Mouse (Mus musculus): ENCODE measurements around the gene Fkbp4. TPM values are rescaled to one million over a fixed set of nuclear protein-coding genes. Genes with fewer than 3 reads are reported as not detected.

Fkbp4 gene
- polyA plus RNA-seq (2021), result 284 TPM

DNA sequence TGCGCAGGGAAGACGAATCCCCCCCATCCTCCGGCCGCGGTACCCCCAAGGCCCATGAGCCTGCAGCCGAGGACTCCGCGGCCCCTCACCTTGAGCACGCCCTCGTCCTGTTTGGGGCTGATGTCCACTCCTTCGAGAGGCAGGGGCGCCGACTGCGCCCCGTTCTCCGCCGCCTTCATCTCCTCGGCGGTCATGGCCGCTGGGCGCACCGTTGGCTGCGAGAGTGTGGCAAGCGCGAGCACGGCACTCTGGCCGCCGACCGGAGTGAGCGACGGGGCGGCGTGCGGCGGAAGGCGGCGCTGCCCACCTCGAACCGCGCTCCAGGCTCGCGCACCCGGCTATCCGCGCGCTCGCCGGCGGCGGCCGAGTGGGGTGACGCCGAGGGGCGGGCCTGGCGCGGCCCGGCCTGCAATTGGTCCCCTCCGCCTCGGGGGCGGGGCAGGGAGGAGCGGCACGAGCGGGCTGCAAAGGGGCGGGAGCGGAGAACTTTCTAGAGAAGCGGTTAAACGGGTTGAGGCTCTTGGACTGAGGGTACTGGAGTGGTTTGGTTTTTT is at the start of gene Fkbp4:
Fkbp4 (minus strand) TSS at position 361 of the 554 bp plus-strand sequence.
- no peak for DNase-seq (ENCODE audit: low read depth, low spot score)
- ChIA-PET POLR2A (no interaction called here), CTCF (no interaction called here)
- in situ Hi-C loops (cut with MboI; ENCODE audit: low pct_unique_long_range_greater_than_20kb), result loop anchor here (10.0 to 25.0 kb wide), 2 partner anchors 776 to 1101 kb away; no protein-coding TSS in a partner anchor
- peak; percentile 94 for ATAC-seq
- no peaks in the 10 kb centered on the region for H3K27me3 ChIP-seq
- no peak for TF ChIP-seq CTCF (IDR thresholded peaks at IDR 0.05)

GRCm38 (mm10) chr6:128487736-128488135 is 49.3 kb upstream of the Fkbp4 start:
- peaks cover 7% of the 10 kb centered on the region for H3K27me3 ChIP-seq
- no peak for TF ChIP-seq CTCF (IDR thresholded peaks at IDR 0.05)
- in situ Hi-C loops (cut with MboI; ENCODE audit: low pct_unique_long_range_greater_than_20kb), result loop anchor here (5.0 kb wide), 1 partner anchor 40 kb away; no protein-coding TSS in a partner anchor
- no peak for ATAC-seq
- CTCF ChIA-PET, result interaction anchor here (0.6 to 1.5 kb wide), 2 partner anchors 8 to 21 kb away, joined by 3 read pairs; no protein-coding TSS in a partner anchor
- POLR2A ChIA-PET, result no interaction called here
- DNase-seq (ENCODE audit: low read depth, low spot score), result no peak

DNA sequence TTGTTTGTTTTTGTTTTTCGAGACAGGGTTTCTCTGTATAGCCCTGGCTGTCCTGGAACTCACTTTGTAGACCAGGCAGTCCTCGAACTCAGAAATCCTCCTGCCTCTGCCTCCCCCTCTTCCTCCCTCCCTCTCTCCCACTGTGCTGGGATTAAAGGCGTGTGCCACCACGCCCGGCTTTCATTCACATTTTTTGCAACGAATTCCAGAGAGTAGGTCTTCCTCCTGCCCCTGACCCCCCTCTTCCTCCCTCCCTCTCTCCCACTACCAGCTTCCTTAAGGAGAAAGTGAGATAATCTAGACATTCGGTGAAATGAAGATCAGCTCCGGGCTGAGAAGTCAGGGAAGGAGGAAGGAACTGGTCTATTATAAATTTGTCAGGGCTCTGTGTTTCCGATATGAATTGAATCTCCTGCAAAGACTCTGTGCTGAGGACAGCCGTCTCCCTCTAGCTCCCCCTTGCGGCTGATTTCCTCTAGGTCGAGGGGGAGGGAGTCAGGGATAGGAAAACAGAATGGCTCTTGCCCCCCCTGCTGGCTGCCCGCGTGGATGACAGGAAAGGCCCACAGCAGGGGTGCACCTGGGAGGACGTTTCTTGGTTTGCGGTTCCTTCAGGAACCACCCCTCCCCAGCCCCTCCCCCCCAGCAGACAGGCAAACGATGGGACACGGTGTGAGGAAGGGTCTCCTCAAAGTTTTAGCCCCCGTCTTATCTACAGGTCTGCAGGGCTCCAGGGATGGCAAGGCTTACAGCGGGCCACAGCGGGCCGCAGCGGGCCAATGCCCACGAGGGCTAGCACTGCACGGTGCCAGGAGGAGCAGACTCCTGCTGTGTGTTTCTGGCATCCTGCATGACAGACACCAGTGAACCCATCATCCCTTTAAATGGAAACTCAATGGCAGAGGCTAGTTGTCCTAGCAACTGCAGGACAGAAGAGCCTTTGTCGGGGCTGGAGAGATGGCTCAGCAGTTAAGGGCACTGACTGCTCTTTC is 41.3 kb upstream of the Fkbp4 start:
- ChIA-PET CTCF (interaction anchor here (0.7 to 2.9 kb wide), 14 partner anchors 8 to 79 kb away, joined by 3 to 21 read pairs (median 4); partner anchors contain the start of gene Itfg2), POLR2A (no interaction called here)
- H3K27me3 ChIP-seq, result peaks cover 7% of the 10 kb centered on the region
- DNase-seq (ENCODE audit: low read depth, low spot score) (peak; percentile 62), ATAC-seq (peak; percentile 97)
- TF ChIP-seq CTCF (IDR thresholded peaks at IDR 0.05), result peak; percentile 100
- in situ Hi-C loops (cut with MboI; ENCODE audit: low pct_unique_long_range_greater_than_20kb), result no loop called here

- ATAC-seq (no peak), DNase-seq (ENCODE audit: low read depth, low spot score) (no peak)
- ChIA-PET CTCF (interaction anchor here (1.2 to 2.9 kb wide), 2 partner anchors 10 to 32 kb away, joined by 4 to 21 read pairs; no protein-coding TSS in a partner anchor), POLR2A (no interaction called here)
- TF ChIP-seq CTCF (IDR thresholded peaks at IDR 0.05), result no peak
- in situ Hi-C loops (cut with MboI; ENCODE audit: low pct_unique_long_range_greater_than_20kb), result no loop called here
- no peaks in the 10 kb centered on the region for H3K27me3 ChIP-seq
Measured at GRCm38 (mm10) chr6:128477495-128477894, 39.0 kb upstream of the Fkbp4 start.

DNA sequence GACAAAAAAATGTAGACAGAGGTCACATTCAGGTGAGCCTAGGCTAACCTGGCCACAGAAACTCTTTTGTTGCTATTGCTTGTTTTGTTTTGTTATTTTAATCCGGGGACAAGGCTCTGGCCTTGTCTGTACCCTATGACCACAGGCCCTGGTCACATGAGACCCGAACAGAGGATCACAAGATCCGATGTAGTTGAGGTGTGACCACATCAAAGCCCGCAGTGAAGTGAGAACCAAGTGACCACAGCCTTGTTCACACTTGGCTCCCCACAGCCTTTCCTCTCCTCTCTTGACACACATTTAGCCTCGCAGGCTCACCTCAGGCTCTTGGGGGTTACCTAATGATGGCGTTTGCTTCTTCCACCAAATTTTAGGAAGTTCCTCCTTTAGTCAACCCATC is 35.6 kb upstream of the Fkbp4 start:
- in situ Hi-C loops (cut with MboI; ENCODE audit: low pct_unique_long_range_greater_than_20kb), result no loop called here

DNA sequence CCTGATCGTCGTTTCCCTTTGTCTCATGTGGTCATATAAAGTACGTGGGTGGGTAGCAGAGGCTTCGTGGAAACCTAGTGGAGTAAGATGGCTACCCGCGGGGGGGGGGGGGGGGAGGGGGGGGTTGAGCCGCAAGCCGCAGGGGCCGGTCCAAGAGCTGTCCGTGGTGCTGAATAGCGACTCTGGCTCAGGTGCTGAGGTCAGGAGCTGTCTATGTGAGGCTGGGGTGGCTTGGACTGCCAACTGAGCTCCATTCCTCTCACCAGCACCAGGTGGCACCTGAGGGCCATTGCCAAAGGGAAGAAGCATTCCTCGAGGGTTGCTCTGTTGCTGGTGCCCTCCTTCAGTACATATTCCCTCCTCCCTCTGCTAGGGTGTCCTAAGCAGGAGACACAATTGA is 31.0 kb upstream of the Fkbp4 start:
- peaks cover 10% of the 10 kb centered on the region for H3K27me3 ChIP-seq
- ChIA-PET CTCF (interaction anchor here (0.8 to 4.4 kb wide), 2 partner anchors 9 to 24 kb away, joined by 4 to 21 read pairs; no protein-coding TSS in a partner anchor), POLR2A (no interaction called here)
- DNase-seq (ENCODE audit: low read depth, low spot score) (no peak), ATAC-seq (no peak)
- no peak for TF ChIP-seq CTCF (IDR thresholded peaks at IDR 0.05)
- in situ Hi-C loops (cut with MboI; ENCODE audit: low pct_unique_long_range_greater_than_20kb), result no loop called here

More for the DNA sequence above, 35.6 kb upstream of the Fkbp4 start:
- ATAC-seq, result no peak
- ChIA-PET POLR2A (no interaction called here), CTCF (no interaction called here)
- TF ChIP-seq CTCF (IDR thresholded peaks at IDR 0.05), result no peak
- no peak for DNase-seq (ENCODE audit: low read depth, low spot score)
- H3K27me3 ChIP-seq, result peaks cover 10% of the 10 kb centered on the region

DNA sequence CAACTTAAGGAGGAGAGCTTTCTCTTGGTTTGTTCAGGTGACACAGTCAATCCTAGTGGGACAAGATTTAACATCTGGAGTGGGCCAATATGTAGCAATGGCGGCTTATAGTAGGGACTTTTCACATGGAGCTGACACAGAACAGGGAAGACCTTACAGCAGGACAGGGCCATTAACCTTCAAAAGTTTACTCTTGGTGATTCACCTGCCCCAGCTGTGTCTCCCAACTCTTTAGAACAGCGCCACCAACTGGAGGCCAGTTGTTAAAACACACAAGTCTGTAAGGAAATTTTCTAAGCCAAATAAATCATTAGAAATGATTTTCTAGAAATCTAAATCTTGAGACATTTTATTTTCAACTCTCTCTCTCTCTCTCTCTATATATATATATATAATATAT is 28.8 kb upstream of the Fkbp4 start:
- ChIA-PET CTCF (interaction anchor here (1.0 to 4.4 kb wide), 6 partner anchors 11 to 28 kb away, joined by 3 to 21 read pairs (median 4); no protein-coding TSS in a partner anchor), POLR2A (no interaction called here)
- ATAC-seq, result no peak
- no peak for DNase-seq (ENCODE audit: low read depth, low spot score)
- peaks cover 10% of the 10 kb centered on the region for H3K27me3 ChIP-seq
- TF ChIP-seq CTCF (IDR thresholded peaks at IDR 0.05), result peak; percentile 60
- in situ Hi-C loops (cut with MboI; ENCODE audit: low pct_unique_long_range_greater_than_20kb), result no loop called here

- CTCF ChIA-PET, result interaction anchor here (1.0 to 4.4 kb wide), 6 partner anchors 10 to 27 kb away, joined by 3 to 21 read pairs (median 4); no protein-coding TSS in a partner anchor
- POLR2A ChIA-PET, result no interaction called here
- DNase-seq (ENCODE audit: low read depth, low spot score) (no peak), ATAC-seq (no peak)
- no peak for TF ChIP-seq CTCF (IDR thresholded peaks at IDR 0.05)
- in situ Hi-C loops (cut with MboI; ENCODE audit: low pct_unique_long_range_greater_than_20kb), result no loop called here
- H3K27me3 ChIP-seq, result peaks cover 6% of the 10 kb centered on the region
Measured at GRCm38 (mm10) chr6:128466563-128466962, 28.1 kb upstream of the Fkbp4 start.

DNA sequence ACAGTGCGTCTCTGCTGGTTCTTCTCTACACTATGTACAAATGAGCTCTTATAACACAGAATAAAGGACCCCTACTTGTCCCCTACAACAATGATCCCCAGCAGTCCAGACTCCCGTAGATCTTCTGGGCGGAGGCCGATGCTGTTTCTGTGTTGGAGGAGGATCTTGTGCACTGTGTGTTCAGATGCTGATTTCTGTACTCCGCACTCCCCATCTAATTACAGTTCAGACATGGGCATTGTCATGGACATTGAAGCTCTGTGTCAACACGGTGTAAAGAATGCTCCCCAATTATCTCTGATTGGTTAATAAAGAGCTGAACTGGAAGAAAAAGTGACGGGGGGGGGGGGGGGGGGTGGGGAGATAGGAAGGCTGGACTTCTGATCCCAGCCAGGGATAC is 27.6 kb upstream of the Fkbp4 start:
- H3K27me3 ChIP-seq, result peaks cover 2% of the 10 kb centered on the region
- ATAC-seq (no peak), DNase-seq (ENCODE audit: low read depth, low spot score) (no peak)
- ChIA-PET POLR2A (no interaction called here), CTCF (interaction anchor here (4.4 kb wide), 1 partner anchor 13 kb away, joined by 21 read pairs; no protein-coding TSS in a partner anchor)
- in situ Hi-C loops (cut with MboI; ENCODE audit: low pct_unique_long_range_greater_than_20kb), result no loop called here
- TF ChIP-seq CTCF (IDR thresholded peaks at IDR 0.05), result no peak

GRCm38 (mm10) chr6:128464996-128465395 is 26.5 kb upstream of the Fkbp4 start:
- H3K27me3 ChIP-seq, result no peaks in the 10 kb centered on the region
- in situ Hi-C loops (cut with MboI; ENCODE audit: low pct_unique_long_range_greater_than_20kb), result no loop called here
- no peak for TF ChIP-seq CTCF (IDR thresholded peaks at IDR 0.05)

More at GRCm38 (mm10) chr6:128464996-128465395, 26.5 kb upstream of the Fkbp4 start:
- ChIA-PET CTCF (no interaction called here), POLR2A (no interaction called here)
- no peak for DNase-seq (ENCODE audit: low read depth, low spot score)
- no peak for ATAC-seq
